Mouse (Mus musculus): Measurements from ENCODE around the gene Boll. TPM values are rescaled to one million over a fixed set of nuclear protein-coding genes. Genes with fewer than 3 reads are reported as not detected.

Gene Boll
- polyA plus RNA-seq, 1 experiment from 2014 or later, result not detected

GRCm38 (mm10) chr1:55226011-55226857 is 137.0 kb downstream of the Boll start, which contains the start of gene Rftn2:
Rftn2 (minus strand) TSS chr1:55226782.
- no peak for DNase-seq (ENCODE audit: low read depth, low spot score)
- POLR2A ChIA-PET, result interaction anchor here (0.7 kb wide), 1 partner anchor 1677 kb away, joined by 3 read pairs; no protein-coding TSS in a partner anchor
- TF ChIP-seq CTCF (IDR thresholded peaks at IDR 0.05), result no peak
- in situ Hi-C loops (cut with MboI; ENCODE audit: low pct_unique_long_range_greater_than_20kb), result loop anchor here (25.0 kb wide), 1 partner anchor 1736 kb away; no protein-coding TSS in a partner anchor
- no peaks in the 10 kb centered on the region for H3K27me3 ChIP-seq
- ATAC-seq, result peak; percentile 73
- CTCF ChIA-PET, result interaction anchor here (1.4 to 1.6 kb wide), 3 partner anchors 13 to 28 kb away, joined by 3 to 9 read pairs (median 4); no protein-coding TSS in a partner anchor

GRCm38 (mm10) chr1:55225398-55225797 is 137.9 kb downstream of the Boll start:
- ATAC-seq, result no peak
- DNase-seq (ENCODE audit: low read depth, low spot score), result no peak
- POLR2A ChIA-PET, result no interaction called here

GRCm38 (mm10) chr1:55224111-55224510 is 139.2 kb downstream of the Boll start:
- no peak for TF ChIP-seq CTCF (IDR thresholded peaks at IDR 0.05)
- in situ Hi-C loops (cut with MboI; ENCODE audit: low pct_unique_long_range_greater_than_20kb), result no loop called here
- no peaks in the 10 kb centered on the region for H3K27me3 ChIP-seq
- DNase-seq (ENCODE audit: low read depth, low spot score) (no peak), ATAC-seq (no peak)
- POLR2A ChIA-PET, result no interaction called here
- CTCF ChIA-PET, result no interaction called here

More at GRCm38 (mm10) chr1:55225398-55225797, 137.9 kb downstream of the Boll start:
- CTCF ChIA-PET, result interaction anchor here (1.4 to 1.6 kb wide), 3 partner anchors 12 to 27 kb away, joined by 3 to 9 read pairs (median 4); no protein-coding TSS in a partner anchor
- in situ Hi-C loops (cut with MboI; ENCODE audit: low pct_unique_long_range_greater_than_20kb), result loop anchor here (25.0 kb wide), 1 partner anchor 1737 kb away; no protein-coding TSS in a partner anchor
- H3K27me3 ChIP-seq, result no peaks in the 10 kb centered on the region
- TF ChIP-seq CTCF (IDR thresholded peaks at IDR 0.05), result no peak

- CTCF ChIA-PET, result no interaction called here
- DNase-seq (ENCODE audit: low read depth, low spot score), result no peak
- POLR2A ChIA-PET, result no interaction called here
- in situ Hi-C loops (cut with MboI; ENCODE audit: low pct_unique_long_range_greater_than_20kb), result no loop called here
- H3K27me3 ChIP-seq, result no peaks in the 10 kb centered on the region
- TF ChIP-seq CTCF (IDR thresholded peaks at IDR 0.05), result no peak
- ATAC-seq, result no peak
These were observed 140.2 kb downstream of the Boll start for GRCm38 (mm10) chr1:55223026-55223425.

- POLR2A ChIA-PET, result no interaction called here
- H3K27me3 ChIP-seq, result no peaks in the 10 kb centered on the region
- ATAC-seq (no peak), DNase-seq (ENCODE audit: low read depth, low spot score) (no peak)
- in situ Hi-C loops (cut with MboI; ENCODE audit: low pct_unique_long_range_greater_than_20kb), result no loop called here
- CTCF ChIA-PET, result interaction anchor here (0.9 kb wide), 1 partner anchor 13 kb away, joined by 3 read pairs; no protein-coding TSS in a partner anchor
- TF ChIP-seq CTCF (IDR thresholded peaks at IDR 0.05), result no peak
These were observed 141.9 kb downstream of the Boll start for GRCm38 (mm10) chr1:55221352-55221751.

- ATAC-seq (no peak), DNase-seq (ENCODE audit: low read depth, low spot score) (no peak)
- no peaks in the 10 kb centered on the region for H3K27me3 ChIP-seq
- no peak for TF ChIP-seq CTCF (IDR thresholded peaks at IDR 0.05)
- ChIA-PET POLR2A (no interaction called here), CTCF (interaction anchor here (0.7 kb wide), 1 partner anchor 12 kb away, joined by 3 read pairs; no protein-coding TSS in a partner anchor)
- in situ Hi-C loops (cut with MboI; ENCODE audit: low pct_unique_long_range_greater_than_20kb), result no loop called here
These were observed 146.1 kb downstream of the Boll start for GRCm38 (mm10) chr1:55217191-55217590.

- ChIA-PET POLR2A (no interaction called here), CTCF (no interaction called here)
- in situ Hi-C loops (cut with MboI; ENCODE audit: low pct_unique_long_range_greater_than_20kb), result no loop called here
- no peak for TF ChIP-seq CTCF (IDR thresholded peaks at IDR 0.05)
- H3K27me3 ChIP-seq, result no peaks in the 10 kb centered on the region
- ATAC-seq (no peak), DNase-seq (ENCODE audit: low read depth, low spot score) (no peak)
These were observed 148.0 kb downstream of the Boll start for GRCm38 (mm10) chr1:55215185-55215813.

- in situ Hi-C loops (cut with MboI; ENCODE audit: low pct_unique_long_range_greater_than_20kb), result no loop called here
- ATAC-seq, result no peak
- POLR2A ChIA-PET, result no interaction called here
- no peaks in the 10 kb centered on the region for H3K27me3 ChIP-seq
- DNase-seq (ENCODE audit: low read depth, low spot score), result no peak
- no peak for TF ChIP-seq CTCF (IDR thresholded peaks at IDR 0.05)
- CTCF ChIA-PET, result no interaction called here
These were observed 149.3 kb downstream of the Boll start for GRCm38 (mm10) chr1:55213936-55214335.

- CTCF ChIA-PET, result interaction anchor here (0.8 to 1.0 kb wide), 2 partner anchors 12 kb away, joined by 3 to 4 read pairs; partner anchors contain the start of gene Rftn2
- ATAC-seq (no peak), DNase-seq (ENCODE audit: low read depth, low spot score) (no peak)
- H3K27me3 ChIP-seq, result no peaks in the 10 kb centered on the region
- TF ChIP-seq CTCF (IDR thresholded peaks at IDR 0.05), result no peak
- POLR2A ChIA-PET, result no interaction called here
- in situ Hi-C loops (cut with MboI; ENCODE audit: low pct_unique_long_range_greater_than_20kb), result no loop called here
These were observed 149.8 kb downstream of the Boll start for GRCm38 (mm10) chr1:55213475-55213874.

GRCm38 (mm10) chr1:55212771-55213170 is 150.5 kb downstream of the Boll start:
- no peak for DNase-seq (ENCODE audit: low read depth, low spot score)
- no peaks in the 10 kb centered on the region for H3K27me3 ChIP-seq
- in situ Hi-C loops (cut with MboI; ENCODE audit: low pct_unique_long_range_greater_than_20kb), result no loop called here
- POLR2A ChIA-PET, result interaction anchor here (0.6 kb wide), 1 partner anchor 139 kb away, joined by 3 read pairs; no protein-coding TSS in a partner anchor
- no peak for ATAC-seq
- no peak for TF ChIP-seq CTCF (IDR thresholded peaks at IDR 0.05)
- CTCF ChIA-PET, result interaction anchor here (0.8 to 1.0 kb wide), 2 partner anchors 11 to 13 kb away, joined by 3 to 4 read pairs; partner anchors contain the start of gene Rftn2

All from Patski (cell line).